Mouse (Mus musculus): ENCODE results near the gene Gm40193.

DNA sequence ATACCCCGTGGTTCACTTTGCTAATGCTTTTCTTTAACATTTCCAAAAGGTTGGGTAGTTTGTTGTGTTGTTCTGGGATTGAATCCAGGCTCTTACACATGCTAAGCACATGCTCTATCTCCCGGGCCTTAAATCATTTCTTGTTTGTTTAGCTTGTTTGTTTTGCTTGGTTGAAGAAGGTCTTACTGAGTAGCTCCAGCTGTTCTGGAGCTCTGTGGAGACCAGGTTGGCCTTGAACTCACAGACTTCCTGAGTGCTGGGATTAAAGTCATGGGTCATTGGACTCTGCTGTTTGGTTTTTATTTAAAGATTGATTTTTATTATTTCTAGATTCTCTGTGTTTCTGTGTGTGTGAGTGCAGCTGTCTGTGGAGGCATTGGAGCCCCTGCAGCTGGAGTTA lies 47.2 kb downstream of the Gm40193 start:
- TF ChIP-seq TAL1 (IDR thresholded peaks at IDR 0.05; ENCODE audit: low read length): no peak
- TF ChIP-seq GATA1 (IDR thresholded peaks at IDR 0.05; ENCODE audit: low read length): no peak
